Mouse (Mus musculus) layer of hippocampus, postnatal 25 days (tissue): ENCODE results near the gene R3hdm2. TPM values are rescaled to one million over a fixed set of nuclear protein-coding genes. Genes with fewer than 3 reads are reported as not detected.

Source experiments
- DNase-seq, 2 experiments: peaks; one replicate each; pipeline ENCODE4 v3.0.0; 2022; ENCODE audit warnings: mixed read lengths in 2 of 2, low spot score in 1 of 2; ENCODE audit errors: extremely low spot score in 1 of 2
- total RNA-seq, 2 experiments: library from RNA; stranded (reverse); gene quantifications; 2 replicates each; pipeline ENCODE4 v1.2.3; 2021

R3hdm2 gene
- total RNA-seq, 2 experiments from 2014 or later, result 153 to 200 TPM

- no peak for DNase-seq
Measured at GRCm38 (mm10) chr10:127514764-127515163, 134.6 kb downstream of the R3hdm2 start, which contains the start of gene Ndufa4l2. TSS of gene Ndufa4l2 (plus strand) at chr10:127514967.

- no peak for DNase-seq
Measured at GRCm38 (mm10) chr10:127515271-127515982, 135.3 kb downstream of the R3hdm2 start.

GRCm38 (mm10) chr10:127515983-127516459 lies 135.9 kb downstream of the R3hdm2 start:
- DNase-seq, result no peak

- DNase-seq, result no peak
Measured at GRCm38 (mm10) chr10:127516576-127517260, 136.6 kb downstream of the R3hdm2 start.

- no peak for DNase-seq
Measured at GRCm38 (mm10) chr10:127517941-127518340, 137.8 kb downstream of the R3hdm2 start.

GRCm38 (mm10) chr10:127519041-127519701 lies 139.0 kb downstream of the R3hdm2 start:
- no peak for DNase-seq

- DNase-seq, result no peak
Measured at GRCm38 (mm10) chr10:127519903-127520713, 140.0 kb downstream of the R3hdm2 start.

- no peak for DNase-seq
Measured at GRCm38 (mm10) chr10:127520714-127521357, 140.7 kb downstream of the R3hdm2 start.

GRCm38 (mm10) chr10:127521611-127522080 lies 141.5 kb downstream of the R3hdm2 start:
- no peak for DNase-seq

- peak; percentile 74 to 84 for DNase-seq
Measured at GRCm38 (mm10) chr10:127522088-127522581, 142.0 kb downstream of the R3hdm2 start, which contains the start of gene Shmt2. TSS of gene Shmt2 (minus strand) at chr10:127522444.

- DNase-seq, result no peak
Measured at GRCm38 (mm10) chr10:127524646-127525255, 144.6 kb downstream of the R3hdm2 start.

- DNase-seq, result no peak
Measured at GRCm38 (mm10) chr10:127526048-127526447, 145.9 kb downstream of the R3hdm2 start.

GRCm38 (mm10) chr10:127526681-127527080 lies 146.6 kb downstream of the R3hdm2 start:
- DNase-seq, result peak in 1 of 2 experiments; percentile 38

- DNase-seq, result no peak
Measured at GRCm38 (mm10) chr10:127527481-127527880, 147.4 kb downstream of the R3hdm2 start.

- DNase-seq, result no peak
Measured at GRCm38 (mm10) chr10:127530945-127531344, 150.8 kb downstream of the R3hdm2 start.

- no peak for DNase-seq
Measured at GRCm38 (mm10) chr10:127531548-127531947, 151.4 kb downstream of the R3hdm2 start.

- DNase-seq, result no peak
Measured at GRCm38 (mm10) chr10:127534036-127534928, 154.2 kb downstream of the R3hdm2 start, which contains the start of gene Nxph4. TSS of gene Nxph4 (minus strand) at chr10:127534559.

- no peak for DNase-seq
Measured at GRCm38 (mm10) chr10:127534929-127535384, 154.8 kb downstream of the R3hdm2 start.
